Comparison of ENCODE assay signal across 9 mouse cellular contexts in genomic region chr12:35674487-35674886, GRCm38 (mm10).
DNase-seq lines count a peak whose midpoint lies in the region; ATAC-seq and TF ChIP-seq lines count a peak whose summit lies in the region.
"Had no signal": no experiment of that assay in that cellular context is flagged by ENCODE, and none has a peak within 500 bp of the region (broad histone marks: within the 10 kb centered on the region; RNA-seq: fewer than 3 reads in every experiment).

No protein-coding gene starts in this region.

- no peak overlapping the region for H3K9ac ChIP-seq in kidney, embryonic 14.5 days (ENCODE audit: low read depth, low read length)
- H3K9ac ChIP-seq in midbrain, embryonic 13.5 days (replicated peaks) = no peak overlapping the region
- H3K9ac ChIP-seq: limb, embryonic 12.5 days had no signal

- H3K4me2 ChIP-seq in kidney, embryonic 14.5 days (replicated peaks; ENCODE audit: low read depth, low read length) = no peak overlapping the region
- no peak overlapping the region for H3K4me2 ChIP-seq in midbrain, embryonic 13.5 days (replicated peaks)
- H3K4me2 ChIP-seq: limb, embryonic 12.5 days had no signal

- no peaks in the 10 kb centered on the region for H3K4me1 ChIP-seq in kidney, adult 2 months (ENCODE audit: control insufficient read depth, insufficient read depth, low read length)
- no peaks in the 10 kb centered on the region for H3K4me1 ChIP-seq in kidney, embryonic 14.5 days (ENCODE audit: control insufficient read depth, insufficient read depth, low read length)
- no peaks in the 10 kb centered on the region for H3K4me1 ChIP-seq in cortical plate, adult 2 months (ENCODE audit: control insufficient read depth, insufficient read depth, low read length)
- no peaks in the 10 kb centered on the region for H3K4me1 ChIP-seq in midbrain, embryonic 13.5 days (replicated peaks)
- H3K4me1 ChIP-seq: limb, embryonic 12.5 days had no signal

- TF ChIP-seq POLR2A in kidney, adult 2 months (IDR thresholded peaks at IDR 0.05; ENCODE audit: low read depth, low read length) = no peak
- no peak for TF ChIP-seq POLR2A in cortical plate, adult 2 months (IDR thresholded peaks at IDR 0.05; ENCODE audit: extremely low read depth, insufficient read depth, low read length)

- 50% methylated on average over 6 of the region's 6 CpGs for WGBS in kidney, adult 2 months
- 55% methylated on average over 6 of the region's 6 CpGs for WGBS in kidney, embryonic 14.5 days
- WGBS in midbrain, embryonic 13.5 days = 60% methylated on average over 6 of the region's 6 CpGs

- H3K36me3 ChIP-seq in kidney, adult 2 months (ENCODE audit: control insufficient read depth, insufficient read depth, low read length) = no peaks in the 10 kb centered on the region
- H3K36me3 ChIP-seq in kidney, embryonic 14.5 days (ENCODE audit: control insufficient read depth, insufficient read depth, low read length) = no peaks in the 10 kb centered on the region
- no peaks in the 10 kb centered on the region for H3K36me3 ChIP-seq in midbrain, embryonic 13.5 days
- H3K36me3 ChIP-seq: limb, embryonic 12.5 days had no signal

- peak; percentile 72 for DNase-seq in kidney, adult 2 months
- peak; percentile 37 for DNase-seq in NIH3T3 (ENCODE audit: low read depth)
- DNase-seq in kidney, postnatal 14 days = peak; percentile 72
- DNase-seq in lung, postnatal 10 days = peak; percentile 68
- peak; percentile 35 for DNase-seq in testis, postnatal 14 days (ENCODE audit: low spot score)

- peak; percentile 62 for TF ChIP-seq CTCF in kidney, adult 2 months (conservative IDR thresholded peaks at IDR 0.05; ENCODE audit: insufficient read depth, insufficient read length, low read depth, low read length)
- peak; percentile 20; the same call in 1 of the 2 replicates for TF ChIP-seq CTCF in cortical plate, adult 2 months (IDR thresholded peaks at IDR 0.05; ENCODE audit: extremely low read depth, insufficient read depth, low read length)

- ATAC-seq in kidney, embryonic 14.5 days (ENCODE audit: low FRiP score, low TSS enrichment) = no peak
- ATAC-seq in midbrain, embryonic 13.5 days = no peak

- H3K27me3 ChIP-seq in kidney, adult 2 months (replicated peaks; ENCODE audit: control insufficient read depth, insufficient read depth, low read length) = no peaks in the 10 kb centered on the region
- H3K27me3 ChIP-seq in kidney, embryonic 14.5 days (ENCODE audit: control insufficient read depth, insufficient read depth, low read length) = no peaks in the 10 kb centered on the region
- H3K27me3 ChIP-seq in midbrain, embryonic 13.5 days = no peaks in the 10 kb centered on the region
- H3K27me3 ChIP-seq: limb, embryonic 12.5 days had no signal

- no peaks in the 10 kb centered on the region for H3K9me3 ChIP-seq in kidney, embryonic 14.5 days (ENCODE audit: control insufficient read depth, low read length)
- H3K9me3 ChIP-seq in midbrain, embryonic 13.5 days = no peaks in the 10 kb centered on the region
- H3K9me3 ChIP-seq: limb, embryonic 12.5 days had no signal

- no peak overlapping the region for H3K4me3 ChIP-seq in kidney, adult 2 months (ENCODE audit: insufficient read depth, low read depth, low read length)
- no peak overlapping the region for H3K4me3 ChIP-seq in kidney, embryonic 14.5 days (ENCODE audit: low read length)
- no peak overlapping the region for H3K4me3 ChIP-seq in cortical plate, adult 2 months (ENCODE audit: insufficient read depth, low read length)
- no peak overlapping the region for H3K4me3 ChIP-seq in midbrain, embryonic 13.5 days (replicated peaks)
- H3K4me3 ChIP-seq: limb, embryonic 12.5 days had no signal

- no peak overlapping the region for H3K27ac ChIP-seq in kidney, adult 2 months (ENCODE audit: insufficient read depth, low read depth, low read length)
- no peak overlapping the region for H3K27ac ChIP-seq in kidney, embryonic 14.5 days (ENCODE audit: low read depth, low read length)
- no peak overlapping the region for H3K27ac ChIP-seq in cortical plate, adult 2 months (ENCODE audit: insufficient read depth, low read length)
- H3K27ac ChIP-seq in midbrain, embryonic 13.5 days = no peak overlapping the region
- H3K27ac ChIP-seq: limb, embryonic 12.5 days had no signal
